Comparison of ENCODE assay signal across 8 mouse cellular contexts in genomic region chr13:58384779-58385546, GRCm38 (mm10). TPM values are rescaled to one million over a fixed set of nuclear protein-coding genes. Genes with fewer than 3 reads are reported as not detected.
DNase-seq lines count a peak whose midpoint lies in the region; ATAC-seq and TF ChIP-seq lines count a peak whose summit lies in the region.

Gene 2210016F16Rik (minus strand): TSS chr13:58385225.

- peak within 1 kb of the TSS; percentile 75 for H3K9ac ChIP-seq in forebrain, embryonic 12.5 days
- H3K9ac ChIP-seq in heart, embryonic 16.5 days (ENCODE audit: low read length): peak within 1 kb of the TSS; percentile 95
- peak within 1 kb of the TSS; percentile 81 for H3K9ac ChIP-seq in neural tube, embryonic 13.5 days
- H3K9ac ChIP-seq in stomach, postnatal 0 days (ENCODE audit: low read length): peak within 1 kb of the TSS; percentile 88

- peak within 1 kb of the TSS; percentile 39; the same call in 1 of the 2 replicates for H3K27ac ChIP-seq in brown adipose tissue, adult 24 weeks (replicated peaks; ENCODE audit: low read depth, low read length)
- 0 out of 2 replicates have a peak within 1 kb of the TSS, but pooled peaks have one; percentile 5 for H3K27ac ChIP-seq in forebrain, embryonic 12.5 days
- peak within 1 kb of the TSS; percentile 68 for H3K27ac ChIP-seq in heart, embryonic 16.5 days (ENCODE audit: low read length)
- H3K27ac ChIP-seq in neural tube, embryonic 13.5 days (replicated peaks): peak within 1 kb of the TSS; percentile 59
- H3K27ac ChIP-seq in stomach, postnatal 0 days (replicated peaks): peak within 1 kb of the TSS; percentile 78

- TF ChIP-seq CTCF in stomach, postnatal 0 days (IDR thresholded peaks at IDR 0.05; ENCODE audit: low read depth): peak; percentile 17; the same call in 1 of the 2 replicates

- no peak for TF ChIP-seq EP300 in stomach, postnatal 0 days (optimal IDR thresholded peaks at IDR 0.05)

- H3K4me2 ChIP-seq in forebrain, embryonic 12.5 days: peak within 1 kb of the TSS; percentile 88
- peak within 1 kb of the TSS; percentile 93 for H3K4me2 ChIP-seq in heart, embryonic 16.5 days (ENCODE audit: low read depth, low read length)
- H3K4me2 ChIP-seq in neural tube, embryonic 13.5 days: peak within 1 kb of the TSS; percentile 90
- H3K4me2 ChIP-seq in stomach, postnatal 0 days (replicated peaks; ENCODE audit: low read depth): peak within 1 kb of the TSS; percentile 93

- peak within 1 kb of the TSS; percentile 79 for H3K4me3 ChIP-seq in brown adipose tissue, adult 24 weeks (ENCODE audit: insufficient read depth, low read depth, low read length)
- H3K4me3 ChIP-seq in forebrain, embryonic 12.5 days (replicated peaks): peak within 1 kb of the TSS; percentile 85
- peak within 1 kb of the TSS; percentile 88 for H3K4me3 ChIP-seq in heart, embryonic 16.5 days (ENCODE audit: low read length)
- H3K4me3 ChIP-seq in neural tube, embryonic 13.5 days: peak within 1 kb of the TSS; percentile 82
- H3K4me3 ChIP-seq in stomach, postnatal 0 days (ENCODE audit: low read depth, low read length): peak within 1 kb of the TSS; percentile 74

- 3% methylated on average over 80 of the region's 80 CpGs for WGBS in forebrain, embryonic 12.5 days
- 2% methylated on average over 80 of the region's 80 CpGs for WGBS in heart, embryonic 16.5 days
- 1% methylated on average over 80 of the region's 80 CpGs for WGBS in neural tube, embryonic 13.5 days
- WGBS in stomach, postnatal 0 days: 2% methylated on average over 77 of the region's 80 CpGs

- peaks cover 5% of the 10 kb centered on the region; the same call in 1 of the 2 replicates for H3K4me1 ChIP-seq in brown adipose tissue, adult 24 weeks (ENCODE audit: control insufficient read depth, insufficient read depth, insufficient read length, low read length)
- peaks cover 11% of the 10 kb centered on the region for H3K4me1 ChIP-seq in forebrain, embryonic 12.5 days
- peaks cover 13% of the 10 kb centered on the region; the same call in 1 of the 2 replicates for H3K4me1 ChIP-seq in heart, embryonic 16.5 days (ENCODE audit: control insufficient read depth, insufficient read depth, low read length)
- peaks cover 12% of the 10 kb centered on the region for H3K4me1 ChIP-seq in neural tube, embryonic 13.5 days (replicated peaks)
- H3K4me1 ChIP-seq in stomach, postnatal 0 days (replicated peaks; ENCODE audit: control insufficient read depth, insufficient read depth): no peaks in the 10 kb centered on the region

- peak; percentile 73 for ATAC-seq in forebrain, embryonic 12.5 days (ENCODE audit: low FRiP score)
- ATAC-seq in heart, embryonic 16.5 days (replicated peaks; ENCODE audit: extremely low read depth, insufficient read depth, low FRiP score): peak; percentile 72
- peak; percentile 77 for ATAC-seq in neural tube, embryonic 13.5 days (ENCODE audit: low read depth)
- ATAC-seq in stomach, postnatal 0 days (ENCODE audit: low FRiP score, low TSS enrichment): peak; percentile 76

- H3K9me3 ChIP-seq in forebrain, embryonic 12.5 days: peaks cover 20% of the 10 kb centered on the region
- peaks cover 15% of the 10 kb centered on the region for H3K9me3 ChIP-seq in heart, embryonic 16.5 days (replicated peaks; ENCODE audit: control insufficient read depth, low read length)
- peaks cover 21% of the 10 kb centered on the region for H3K9me3 ChIP-seq in neural tube, embryonic 13.5 days
- H3K9me3 ChIP-seq in stomach, postnatal 0 days (ENCODE audit: control insufficient read depth, low read length): no peaks in the 10 kb centered on the region

- DNase-seq in CD4-positive, CD25-positive, alpha-beta regulatory T cell, adult 2 months (ENCODE audit: low read depth, low spot score): peak; percentile 70
- DNase-seq in kidney, postnatal 25 days: peak; percentile 65 to 82
- DNase-seq in lung, adult 18-20 months: peak; percentile 64 to 72
- peak; percentile 79 for DNase-seq in stomach, postnatal 0 days (ENCODE audit: low spot score)

- H3K36me3 ChIP-seq in forebrain, embryonic 12.5 days (replicated peaks): peaks cover 35% of the 10 kb centered on the region
- peaks cover 27% of the 10 kb centered on the region for H3K36me3 ChIP-seq in heart, embryonic 16.5 days (ENCODE audit: control insufficient read depth, insufficient read depth)
- peaks cover 36% of the 10 kb centered on the region for H3K36me3 ChIP-seq in neural tube, embryonic 13.5 days
- peaks cover 17% of the 10 kb centered on the region for H3K36me3 ChIP-seq in stomach, postnatal 0 days (ENCODE audit: control insufficient read depth, insufficient read depth, low read length)

- no peaks in the 10 kb centered on the region for H3K27me3 ChIP-seq in forebrain, embryonic 12.5 days
- no peaks in the 10 kb centered on the region for H3K27me3 ChIP-seq in heart, embryonic 16.5 days (ENCODE audit: control insufficient read depth, insufficient read depth, low read length)
- H3K27me3 ChIP-seq in neural tube, embryonic 13.5 days: no peaks in the 10 kb centered on the region
- no peaks in the 10 kb centered on the region for H3K27me3 ChIP-seq in stomach, postnatal 0 days (ENCODE audit: control insufficient read depth, insufficient read depth, low read length)

RNA-seq across cellular contexts. Expression of gene 2210016F16Rik, which starts in this region (rescaled TPM):
- polyA plus RNA-seq in brown adipose tissue, adult 24 weeks (2012; ENCODE audit: insufficient read depth, insufficient read length, missing spikeins): 30.3 and 32.8 TPM in 2 replicates
- 25.3 and 28.4 TPM in 2 replicates for polyA plus RNA-seq in forebrain, embryonic 12.5 days (2016; fragmentation: Nextera tagmentation; extraction: Ambion mirVana)
- 29.5 and 32.1 TPM in 2 replicates for polyA plus RNA-seq in heart, embryonic 16.5 days (2015; fragmentation: Nextera tagmentation; extraction: Ambion mirVana)
- 24.8 and 26.4 TPM in 2 replicates for polyA plus RNA-seq in neural tube, embryonic 13.5 days (2015; fragmentation: Nextera tagmentation; extraction: Ambion mirVana)
- 30.2 and 30.5 TPM in 2 replicates for polyA plus RNA-seq in stomach, postnatal 0 days (2015; fragmentation: Nextera tagmentation; extraction: Ambion mirVana)

Comparison
In these comparisons a context has a peak if more than half of its experiments do, and no peak if none do; other contexts are left out.
1. Peak in every context shown above with its lines: DNase-seq, ATAC-seq, H3K4me3 ChIP-seq and H3K27ac ChIP-seq.
2. H3K27ac ChIP-seq: peak in every context shown above with its lines; median percentile 78 in stomach, postnatal 0 days; 68 in heart, embryonic 16.5 days; 59 in neural tube, embryonic 13.5 days; 39 in brown adipose tissue, adult 24 weeks; 5 in forebrain, embryonic 12.5 days.